Mouse (Mus musculus) limb, embryonic 13.5 days (tissue): ENCODE measurements around the gene Atp6v0e2. TPM values are rescaled to one million over a fixed set of nuclear protein-coding genes. Genes with fewer than 3 reads are reported as not detected.

Experiments used
- ATAC-seq: fragments of 200-750 bp; cut with Nextera tagmentation; 2 replicates; pipeline ENCODE4 v1.8.0; 2017; ENCODE audit warnings: low read depth, moderate number of reproducible peaks, moderate TSS enrichment; ENCODE audit not compliant: low FRiP score
- H3K27ac ChIP-seq: fragments of 300-500 bp; sonication (generic); 2 replicates; pipeline ENCODE4 v1.5.1; 2015; ENCODE audit warnings: inconsistent platforms, mild to moderate bottlenecking, moderate library complexity
- H3K27me3 ChIP-seq: fragments of 300-500 bp; sonication (generic); 2 replicates; pipeline ENCODE4 v1.6.1; 2015; ENCODE audit warnings: mild to moderate bottlenecking, inconsistent platforms
- H3K36me3 ChIP-seq: fragments of 300-500 bp; sonication (generic); 2 replicates; pipeline ENCODE4 v1.6.1; 2015; ENCODE audit warnings: inconsistent platforms, mild to moderate bottlenecking, moderate library complexity
- H3K4me1 ChIP-seq: fragments of 300-500 bp; sonication (generic); 2 replicates; pipeline ENCODE4 v1.6.1; 2015; ENCODE audit warnings: inconsistent platforms
- H3K4me2 ChIP-seq: fragments of 300-500 bp; sonication (generic); replicated peaks from 2 replicates; pipeline ENCODE4 v1.6.1; 2015; ENCODE audit warnings: inconsistent platforms, mild to moderate bottlenecking, moderate library complexity
- H3K4me3 ChIP-seq: fragments of 300-500 bp; sonication (generic); 2 replicates; pipeline ENCODE4 v1.5.1; 2015; ENCODE audit warnings: moderate library complexity, mild to moderate bottlenecking, inconsistent platforms
- H3K9ac ChIP-seq: fragments of 300-500 bp; sonication (generic); 2 replicates; pipeline ENCODE4 v1.6.1; 2015; ENCODE audit warnings: mild to moderate bottlenecking, inconsistent platforms
- H3K9me3 ChIP-seq: fragments of 300-500 bp; sonication (generic); 2 replicates; pipeline ENCODE4 v1.6.1; 2016; ENCODE audit warnings: inconsistent platforms
- WGBS: fragments of 180-500 bp; shearing (Covaris S2); methylation state at CpG from one replicate; pipeline ENCODE4 v1.1.7; 2015; 5-methylcytosine and 5-hydroxymethylcytosine counted together
- polyA plus RNA-seq: library from polyadenylated mRNA; unstranded; fragments of >200 nt; fragmentation: Nextera tagmentation; extraction: Ambion mirVana; gene quantifications from 2 replicates; pipeline ENCODE4 v1.2.1, GENCODE M21; 2015

Gene Atp6v0e2
- polyA plus RNA-seq, 1 experiment from 2014 or later, result 9.2 TPM

GRCm38 (mm10) chr6:48582037-48582436 lies 44.6 kb downstream of the Atp6v0e2 start:
- no peak overlapping the region for H3K4me2 ChIP-seq
- H3K27ac ChIP-seq, result no peak overlapping the region
- H3K9ac ChIP-seq, result no peak overlapping the region
- 80% methylated on average over 3 of the region's 3 CpGs for WGBS
- H3K4me1 ChIP-seq, result no peaks in the 10 kb centered on the region
- ATAC-seq, result no peak
- H3K27me3 ChIP-seq, result no peaks in the 10 kb centered on the region
- no peaks in the 10 kb centered on the region for H3K36me3 ChIP-seq
- no peaks in the 10 kb centered on the region for H3K9me3 ChIP-seq
- H3K4me3 ChIP-seq, result no peak overlapping the region

DNA sequence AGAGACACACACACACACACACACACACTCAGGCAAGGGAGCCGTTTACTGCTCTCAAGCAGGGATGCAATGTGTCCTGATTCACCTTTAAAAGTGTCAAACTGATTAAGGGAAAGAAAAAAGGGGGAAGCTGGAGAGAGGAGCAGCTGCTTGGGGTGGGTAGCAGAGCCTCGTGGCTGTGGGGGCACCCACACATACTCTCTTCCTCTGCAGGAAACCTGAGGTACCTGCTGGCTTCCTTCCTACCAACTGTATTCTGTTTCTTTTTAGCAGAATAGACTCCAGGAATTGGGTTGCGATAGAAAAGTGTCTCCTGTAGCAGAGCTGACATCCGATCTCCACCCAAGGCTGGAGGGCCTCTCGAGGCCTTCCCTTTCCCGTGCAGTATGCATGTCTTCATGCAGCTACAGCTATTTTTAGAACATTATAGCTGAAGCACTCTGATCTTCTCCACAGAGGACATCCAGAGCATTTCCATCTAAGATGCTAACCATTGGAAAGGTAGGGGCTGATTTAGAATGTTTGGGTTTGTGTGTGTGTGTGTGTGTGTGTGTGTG lies 51.9 kb downstream of the Atp6v0e2 start, which contains the start of gene Gm45021:
Gm45021 (plus strand) TSS at position 417 of the 557 bp plus-strand sequence.
- WGBS, result 42% methylated on average over 6 of the region's 6 CpGs
- H3K36me3 ChIP-seq, result no peaks in the 10 kb centered on the region
- H3K4me3 ChIP-seq, result no peak within 1 kb of the TSS
- no peak within 1 kb of the TSS for H3K4me2 ChIP-seq
- H3K4me1 ChIP-seq, result peaks cover 10% of the 10 kb centered on the region
- peak within 1 kb of the TSS; percentile 28; the same call in 1 of the 2 replicates for H3K27ac ChIP-seq
- no peak for ATAC-seq
- H3K9me3 ChIP-seq, result no peaks in the 10 kb centered on the region
- H3K9ac ChIP-seq, result 0 out of 2 replicates have a peak within 1 kb of the TSS, but pooled peaks have one; percentile 39
- no peaks in the 10 kb centered on the region for H3K27me3 ChIP-seq

Other genes with a start within 250 kb of the Atp6v0e2 start
- gene Krba1, start 142.0 kb upstream of the Atp6v0e2 start, polyA plus RNA-seq, result 25.4 and 29.5 TPM in 2 replicates
- 23.0 and 24.7 TPM in 2 replicates for gene Zfp467, start 91.8 kb upstream of the Atp6v0e2 start, polyA plus RNA-seq
- 0.23 and 0.47 TPM in 2 replicates for gene Sspo, start 89.4 kb upstream of the Atp6v0e2 start, polyA plus RNA-seq
- gene Lrrc61, start 17.2 kb downstream of the Atp6v0e2 start, polyA plus RNA-seq, result 6.9 and 11.6 TPM in 2 replicates
- 10.3 and 10.9 TPM in 2 replicates for gene Rarres2, start 35.2 kb downstream of the Atp6v0e2 start, polyA plus RNA-seq
- gene Gm45021, start 52.0 kb downstream of the Atp6v0e2 start, polyA plus RNA-seq, result not detected in 2 replicates
- 30.7 and 34.1 TPM in 2 replicates for gene Repin1, start 56.3 kb downstream of the Atp6v0e2 start, polyA plus RNA-seq
- gene Gm44965, start 56.3 kb downstream of the Atp6v0e2 start, polyA plus RNA-seq, result 0.73 TPM in 1 of 2 replicates, not detected in the other
- gene Zfp775, start 64.4 kb downstream of the Atp6v0e2 start, polyA plus RNA-seq, result 7.2 and 7.7 TPM in 2 replicates
- gene AI854703, start 89.1 kb downstream of the Atp6v0e2 start, polyA plus RNA-seq, result 0.75 and 0.89 TPM in 2 replicates
- 0.70 and 0.86 TPM in 2 replicates for gene Gimap8, start 109.6 kb downstream of the Atp6v0e2 start, polyA plus RNA-seq
- 7.0 and 7.7 TPM in 2 replicates for gene Gimap9, start 138.5 kb downstream of the Atp6v0e2 start, polyA plus RNA-seq
- gene Gimap4, start 146.9 kb downstream of the Atp6v0e2 start, polyA plus RNA-seq, result 12.5 and 12.9 TPM in 2 replicates
- 18.1 and 18.5 TPM in 2 replicates for gene Gimap6, start 170.6 kb downstream of the Atp6v0e2 start, polyA plus RNA-seq
- gene Gm28053, start 181.0 kb downstream of the Atp6v0e2 start, polyA plus RNA-seq, result 0.94 and 2.3 TPM in 2 replicates
- not detected in 2 replicates for gene Gimap7, start 181.0 kb downstream of the Atp6v0e2 start, polyA plus RNA-seq
- gene Gimap1, start 201.4 kb downstream of the Atp6v0e2 start, polyA plus RNA-seq, result 9.8 and 10.4 TPM in 2 replicates
- gene Gimap5, start 208.6 kb downstream of the Atp6v0e2 start, polyA plus RNA-seq, result 3.0 and 3.4 TPM in 2 replicates
- not detected in 2 replicates for gene Gimap3, start 233.2 kb downstream of the Atp6v0e2 start, polyA plus RNA-seq